Mouse (Mus musculus) cortical plate, adult 2 months (tissue): ENCODE data around the gene Tenm2. TPM values are rescaled to one million over a fixed set of nuclear protein-coding genes. Genes with fewer than 3 reads are reported as not detected.

Experiments
- H3K27ac ChIP-seq: fragments of 200-500 bp; 2 replicates; pipeline ENCODE4 v1.5.1; 2012; ENCODE audit warnings: low read length, control low read depth, inconsistent platforms; ENCODE audit not compliant: insufficient read depth
- H3K4me1 ChIP-seq: fragments of 200-500 bp; 2 replicates; pipeline ENCODE4 v1.6.1; 2011; ENCODE audit warnings: low read length; ENCODE audit not compliant: control insufficient read depth, insufficient read depth
- H3K4me3 ChIP-seq: fragments of 200-500 bp; 2 replicates; pipeline ENCODE4 v1.5.1; 2011; ENCODE audit warnings: mild to moderate bottlenecking, low read length, control low read depth; ENCODE audit not compliant: insufficient read depth
- CTCF ChIP-seq: fragments of 200-500 bp; IDR thresholded peaks from 2 replicates; pipeline ENCODE4 v1.5.1; 2011; ENCODE audit warnings: mild to moderate bottlenecking, control low read depth, low read length; ENCODE audit not compliant: insufficient read depth; ENCODE audit errors: extremely low read depth
- POLR2A ChIP-seq: fragments of 200-500 bp; IDR thresholded peaks from 2 replicates; pipeline ENCODE4 v1.6.1; 2011; ENCODE audit warnings: mild to moderate bottlenecking, low read length, control low read depth; ENCODE audit not compliant: insufficient read depth; ENCODE audit errors: extremely low read depth
- polyA plus RNA-seq: library from polyadenylated mRNA; depleted of rRNA; stranded (reverse); fragments of >200 nt; gene quantifications from 2 replicates; pipeline ENCODE4 v1.2.3, GENCODE M21; 2012

The Tenm2 gene
- polyA plus RNA-seq, 1 experiment = 26.6 TPM

DNA sequence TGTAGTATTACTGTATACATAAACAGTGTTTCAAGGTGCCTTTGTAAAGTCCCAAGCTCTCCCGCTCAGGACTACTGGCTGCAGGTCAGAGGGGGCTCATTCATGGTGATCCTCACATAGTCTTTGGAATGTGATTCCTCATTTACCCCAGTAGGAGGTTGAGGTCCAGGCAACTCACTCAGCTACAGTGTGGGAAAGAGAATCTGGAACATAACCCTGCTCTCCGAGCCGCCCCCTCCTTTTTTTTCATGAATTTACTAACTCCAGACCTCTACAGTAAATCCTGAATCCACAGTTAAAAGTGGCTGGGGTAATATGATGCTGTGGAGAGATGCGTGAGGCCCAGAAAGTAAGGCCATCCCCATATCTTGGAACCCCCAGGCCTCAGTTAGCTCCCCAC, 1066.0 kb downstream of the Tenm2 start:
- TF ChIP-seq CTCF = no peak
- no peak for TF ChIP-seq POLR2A

DNA sequence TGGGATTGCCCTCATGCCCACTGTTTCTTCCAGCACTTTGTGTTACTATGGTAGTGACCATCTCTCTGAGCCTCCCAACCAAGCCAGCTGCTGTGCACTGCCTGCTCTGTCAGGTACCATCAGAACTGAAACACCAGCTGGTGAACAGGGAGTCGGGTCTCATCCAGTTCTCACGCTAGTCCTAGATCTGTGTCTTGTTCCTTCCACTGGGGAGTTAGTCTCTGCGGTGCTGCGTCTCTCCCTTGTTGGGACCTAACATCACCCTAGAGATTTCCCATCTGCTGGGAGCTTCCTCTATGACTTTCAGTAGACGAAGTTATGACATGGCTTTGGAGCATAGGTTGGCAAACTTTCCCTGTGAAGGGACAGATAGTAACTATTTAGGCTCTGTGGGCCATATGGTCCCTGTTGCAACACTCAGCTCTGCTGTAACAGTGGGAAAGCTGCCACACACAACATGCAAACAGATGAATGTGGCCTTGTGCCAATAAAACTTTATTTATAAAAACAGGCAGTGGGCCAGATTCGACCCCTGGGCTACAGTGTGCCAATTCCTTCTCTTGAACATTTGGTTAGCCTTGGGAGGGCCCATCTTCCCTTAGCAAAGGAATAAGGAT, 1066.7 kb downstream of the Tenm2 start:
- Histone ChIP-seq H3K4me3 (no peak overlapping the region), H3K4me1 (no peaks in the 10 kb centered on the region), H3K27ac (no peak overlapping the region)
- TF ChIP-seq CTCF = no peak
- TF ChIP-seq POLR2A = no peak

More for the DNA sequence above, 1066.0 kb downstream of the Tenm2 start:
- Histone ChIP-seq H3K4me1 (no peaks in the 10 kb centered on the region), H3K4me3 (no peak overlapping the region), H3K27ac (no peak overlapping the region)

DNA sequence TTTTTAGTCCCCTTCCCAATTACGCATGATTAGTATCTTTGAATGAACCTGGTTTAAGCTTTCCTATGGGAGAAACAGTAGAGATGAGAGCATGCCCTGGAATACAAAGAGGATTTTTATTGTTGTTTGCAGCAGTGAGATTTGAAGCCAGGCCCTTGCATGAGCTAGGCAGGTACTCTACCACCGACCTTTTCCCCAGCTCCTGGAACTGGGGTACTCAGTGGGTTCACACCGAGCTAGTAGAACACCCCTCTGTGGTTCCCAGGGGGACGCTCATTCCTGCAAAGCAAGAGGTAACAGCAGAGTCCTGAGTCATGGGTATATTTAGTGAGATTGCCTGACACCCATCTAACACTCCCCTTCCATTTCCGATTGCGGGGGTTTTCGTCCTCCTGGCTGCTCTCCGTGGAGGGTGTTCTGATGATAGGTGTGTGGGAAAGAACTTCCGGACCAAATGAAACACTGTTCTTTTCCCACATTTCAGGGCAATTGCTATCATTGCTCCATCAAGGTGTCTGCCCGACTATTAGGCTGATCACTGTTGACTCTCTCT, 1067.9 kb downstream of the Tenm2 start:
- TF ChIP-seq CTCF = no peak
- TF ChIP-seq POLR2A = no peak

DNA sequence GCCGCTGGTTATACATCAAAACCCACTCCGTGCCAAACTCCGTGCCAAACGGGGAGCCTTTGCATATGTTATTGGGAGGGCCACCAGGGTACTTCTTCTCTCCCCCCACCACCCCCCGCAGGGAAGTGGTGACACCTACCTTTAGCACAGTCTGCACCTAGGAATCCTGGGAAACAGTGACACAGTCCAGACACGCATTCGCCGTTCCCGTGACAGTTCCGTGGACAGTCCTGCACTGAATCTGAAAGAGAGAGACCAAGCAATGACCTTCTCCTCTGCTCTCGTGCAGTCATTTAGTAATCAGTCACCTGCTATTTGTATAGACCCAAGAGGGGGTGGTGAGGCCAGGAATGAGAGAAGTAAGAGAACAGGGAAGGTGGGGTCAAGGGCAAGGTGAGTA, 1072.2 kb downstream of the Tenm2 start:
- no peak for TF ChIP-seq CTCF
- no peak for TF ChIP-seq POLR2A
- Histone ChIP-seq H3K4me1 (no peaks in the 10 kb centered on the region), H3K27ac (no peak overlapping the region), H3K4me3 (no peak overlapping the region)

More for the DNA sequence above, 1067.9 kb downstream of the Tenm2 start:
- H3K27ac ChIP-seq = no peak overlapping the region
- no peaks in the 10 kb centered on the region for H3K4me1 ChIP-seq
- no peak overlapping the region for H3K4me3 ChIP-seq

DNA sequence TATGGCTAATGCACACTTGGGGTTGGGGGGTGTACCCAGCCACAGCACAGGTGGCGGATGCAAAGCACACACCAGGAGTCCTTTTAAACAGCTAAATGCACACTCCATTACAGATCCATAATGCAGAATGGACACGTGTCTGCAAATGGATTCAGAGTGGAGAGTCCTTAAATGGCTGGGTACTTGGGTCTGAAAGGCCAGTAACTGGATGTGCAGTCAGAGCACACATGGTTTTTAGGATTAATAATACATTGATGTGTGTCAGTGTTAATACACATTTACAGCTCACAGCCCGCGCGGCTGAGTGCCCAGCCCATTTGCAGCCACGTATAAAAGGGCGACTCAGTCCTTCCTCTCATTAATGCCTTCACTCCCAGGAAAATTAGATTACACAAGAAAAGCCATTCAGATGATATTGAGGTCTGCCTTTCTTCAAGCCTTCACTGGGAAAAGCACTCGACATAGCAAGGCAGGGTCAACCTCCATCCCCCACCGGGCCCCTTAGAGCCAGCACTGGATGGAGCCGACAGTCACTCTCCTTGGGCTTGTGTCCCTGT, 1073.9 kb downstream of the Tenm2 start:
- no peaks in the 10 kb centered on the region for H3K4me1 ChIP-seq
- TF ChIP-seq CTCF (no peak), POLR2A (no peak)
- H3K27ac ChIP-seq = no peak overlapping the region
- no peak overlapping the region for H3K4me3 ChIP-seq

DNA sequence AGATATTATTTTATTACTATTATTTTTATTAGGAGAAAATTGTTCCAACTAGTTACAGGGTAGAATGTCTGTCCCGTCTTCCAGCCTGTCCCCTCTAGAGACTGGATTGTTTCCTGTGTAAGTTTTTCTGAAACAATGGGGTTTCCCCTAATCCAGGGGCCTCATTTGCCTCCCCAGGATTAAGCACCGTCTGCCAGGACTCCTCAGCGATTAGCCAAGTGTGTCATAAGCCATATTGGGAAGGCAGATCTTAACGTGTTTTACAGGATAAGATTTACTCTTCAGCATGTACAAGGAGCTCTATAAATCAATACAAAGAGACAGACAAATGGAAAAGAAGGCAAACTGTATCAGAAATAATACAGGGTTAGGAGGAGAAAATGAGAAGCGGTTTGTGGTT, 1082.3 kb downstream of the Tenm2 start:
- no peak overlapping the region for H3K4me3 ChIP-seq
- TF ChIP-seq POLR2A (no peak), CTCF (no peak)
- H3K4me1 ChIP-seq = peaks cover 2% of the 10 kb centered on the region
- no peak overlapping the region for H3K27ac ChIP-seq

DNA sequence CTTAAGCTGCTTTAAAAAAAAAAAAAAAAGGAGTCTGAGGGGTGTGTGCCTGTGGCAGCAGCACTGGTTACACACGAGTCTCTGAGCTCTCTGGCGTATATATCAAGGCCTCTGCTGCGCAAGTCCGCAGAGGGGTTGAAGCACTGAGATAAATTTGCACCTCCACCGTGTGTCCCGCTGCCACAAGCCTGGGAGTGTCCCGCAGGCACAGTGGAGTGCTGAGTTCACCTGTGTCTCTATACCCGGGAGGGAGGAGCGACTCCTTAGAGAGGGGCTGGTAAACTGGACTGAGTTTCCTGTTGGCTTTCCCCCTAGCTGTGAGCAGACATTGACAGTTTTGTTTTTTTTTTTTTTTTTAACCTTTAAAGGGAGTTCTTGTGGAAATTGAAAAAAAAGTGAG, 1082.8 kb downstream of the Tenm2 start:
- Histone ChIP-seq H3K27ac (no peak overlapping the region), H3K4me1 (peaks cover 2% of the 10 kb centered on the region), H3K4me3 (no peak overlapping the region)
- TF ChIP-seq CTCF = no peak
- no peak for TF ChIP-seq POLR2A

DNA sequence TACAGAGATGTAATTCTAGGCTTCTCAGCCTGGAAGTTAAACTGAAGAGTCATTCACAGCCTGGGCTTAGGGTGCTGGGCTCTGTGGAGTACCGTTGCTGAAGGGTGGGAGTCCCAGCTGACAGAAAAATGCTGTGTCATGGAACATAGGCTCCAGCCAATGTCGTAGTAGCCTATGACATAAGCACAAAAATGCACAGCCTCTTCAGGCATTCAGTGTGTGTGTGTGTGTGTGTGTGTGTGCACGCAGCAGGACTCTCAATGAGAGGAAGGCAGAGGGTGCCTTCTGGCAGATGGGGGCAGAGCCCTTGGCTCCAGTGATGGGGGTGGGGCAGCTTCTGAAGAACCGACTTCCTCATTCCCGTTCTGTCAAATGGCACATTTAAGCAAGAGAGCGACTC, 1083.5 kb downstream of the Tenm2 start:
- H3K27ac ChIP-seq = no peak overlapping the region
- peaks cover 2% of the 10 kb centered on the region for H3K4me1 ChIP-seq
- TF ChIP-seq CTCF = no peak
- no peak for TF ChIP-seq POLR2A
- no peak overlapping the region for H3K4me3 ChIP-seq

DNA sequence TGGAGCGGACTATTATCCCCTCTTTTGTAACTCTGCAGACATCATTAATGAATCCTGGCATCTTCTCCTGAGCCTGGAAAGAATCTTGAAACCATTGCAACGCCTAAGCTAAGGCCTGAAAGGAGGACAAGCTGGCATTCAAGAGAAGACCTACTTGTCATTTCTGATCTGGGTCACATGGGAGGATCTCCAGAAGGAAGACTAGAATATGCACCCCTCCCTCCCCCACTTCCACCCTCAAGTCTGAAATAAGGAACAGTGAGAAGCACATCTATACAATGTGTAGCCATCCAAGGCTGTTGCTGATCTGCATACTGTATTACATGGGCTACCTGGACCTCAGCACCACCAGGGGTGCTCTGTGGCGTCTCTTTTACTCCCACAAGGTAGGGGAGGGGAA, 1086.7 kb downstream of the Tenm2 start:
- no peak overlapping the region for H3K27ac ChIP-seq
- TF ChIP-seq CTCF (no peak), POLR2A (no peak)

DNA sequence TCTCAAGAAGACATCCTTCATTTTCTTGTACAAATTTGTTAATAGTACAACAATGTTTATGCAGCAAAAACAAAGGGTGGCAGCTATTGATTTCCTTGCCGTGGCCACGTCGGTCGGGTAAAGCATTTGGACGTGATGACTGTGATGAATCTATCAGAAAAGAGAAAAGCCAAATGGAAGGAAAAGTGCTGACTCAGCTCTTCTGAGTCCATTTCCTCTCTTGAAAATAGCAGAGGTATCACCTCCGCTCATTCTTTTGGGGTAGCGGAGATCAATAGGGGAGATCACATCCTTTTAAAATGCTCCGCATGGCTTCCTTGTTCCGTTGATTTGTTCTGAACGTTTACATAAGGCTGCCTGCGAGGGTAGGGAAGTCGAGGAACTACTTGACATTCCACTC, 1090.7 kb downstream of the Tenm2 start:
- TF ChIP-seq CTCF (no peak), POLR2A (no peak)
- Histone ChIP-seq H3K27ac (no peak overlapping the region), H3K4me3 (no peak overlapping the region), H3K4me1 (peaks cover 2% of the 10 kb centered on the region; the same call in 1 of the 2 replicates)

More for the DNA sequence above, 1086.7 kb downstream of the Tenm2 start:
- Histone ChIP-seq H3K4me3 (no peak overlapping the region), H3K4me1 (peaks cover 2% of the 10 kb centered on the region)

DNA sequence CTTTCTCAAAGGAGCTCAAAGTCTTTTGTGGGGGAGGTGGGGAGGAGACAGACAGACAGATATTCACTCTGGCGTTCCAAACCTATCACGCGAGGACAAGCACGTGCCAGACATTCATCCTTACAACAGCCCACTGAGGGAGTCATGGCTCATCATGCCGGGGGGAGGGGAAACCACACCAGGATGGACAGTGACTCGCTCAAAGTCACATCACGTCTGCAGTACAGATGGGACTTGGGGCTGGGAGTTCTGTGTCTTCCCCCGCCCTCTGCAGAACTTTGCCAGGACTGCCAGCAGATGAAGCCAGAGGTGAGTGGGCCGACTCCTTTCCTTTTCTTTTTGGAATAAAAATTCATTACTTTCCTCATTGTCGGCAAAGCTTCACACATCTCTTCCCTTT, 1095.4 kb downstream of the Tenm2 start:
- Histone ChIP-seq H3K27ac (no peak overlapping the region), H3K4me1 (0 out of 2 replicates have a peak, but pooled peaks cover 2% of the 10 kb centered on the region), H3K4me3 (no peak overlapping the region)
- no peak for TF ChIP-seq CTCF
- TF ChIP-seq POLR2A = no peak
